ENCODE assay signal across 18 mouse cellular contexts in genomic region chr10:70533986-70534385, GRCm38 (mm10).
A peak's percentile ranks its signal among the peaks of the same experiment; 100 is the strongest.
DNase-seq lines count a peak whose midpoint lies in the region; ATAC-seq and TF ChIP-seq lines count a peak whose summit lies in the region.
"Had no signal": no experiment of that assay in that cellular context is flagged by ENCODE, and none has a peak within 500 bp of the region (broad histone marks: within the 10 kb centered on the region; RNA-seq: fewer than 3 reads in every experiment).

No protein-coding gene starts in this region.

- H3K9me3 ChIP-seq in heart, embryonic 10.5 days: no peaks in the 10 kb centered on the region
- H3K9me3 ChIP-seq in liver, embryonic 11.5 days (ENCODE audit: control insufficient read depth, low read length): no peaks in the 10 kb centered on the region
- H3K9me3 ChIP-seq: forebrain, embryonic 10.5 days; forebrain, embryonic 13.5 days; heart, embryonic 15.5 days had no signal

- WGBS in heart, embryonic 10.5 days: 82% methylated on average over 12 of the region's 12 CpGs
- 88% methylated on average over 12 of the region's 12 CpGs for WGBS in heart, adult 2 months
- WGBS in liver, adult 2 months: 59% methylated on average over 12 of the region's 12 CpGs
- WGBS in liver, embryonic 11.5 days: 79% methylated on average over 12 of the region's 12 CpGs
- WGBS in olfactory bulb, adult 2 months: 83% methylated on average over 12 of the region's 12 CpGs

- no peaks in the 10 kb centered on the region; the same call in 1 of the 2 replicates for H3K36me3 ChIP-seq in heart, embryonic 10.5 days
- H3K36me3 ChIP-seq in heart, adult 2 months (ENCODE audit: control insufficient read depth, insufficient read depth, low read length): no peaks in the 10 kb centered on the region
- no peaks in the 10 kb centered on the region for H3K36me3 ChIP-seq in liver, adult 2 months (ENCODE audit: control insufficient read depth, insufficient read depth, low read length)
- H3K36me3 ChIP-seq in liver, embryonic 11.5 days (ENCODE audit: control insufficient read depth, insufficient read depth, low read length): no peaks in the 10 kb centered on the region
- H3K36me3 ChIP-seq: heart, embryonic 15.5 days had no signal

- no peaks in the 10 kb centered on the region for H3K27me3 ChIP-seq in heart, embryonic 10.5 days (ENCODE audit: insufficient read depth, poor library complexity, severe bottlenecking)
- no peaks in the 10 kb centered on the region for H3K27me3 ChIP-seq in heart, adult 2 months (ENCODE audit: control insufficient read depth, insufficient read depth, low read length)
- no peaks in the 10 kb centered on the region for H3K27me3 ChIP-seq in liver, adult 2 months (ENCODE audit: control insufficient read depth, insufficient read depth, low read length)
- no peaks in the 10 kb centered on the region for H3K27me3 ChIP-seq in liver, embryonic 11.5 days (replicated peaks; ENCODE audit: control insufficient read depth, insufficient read depth, low read length)
- H3K27me3 ChIP-seq: forebrain, embryonic 13.5 days; heart, embryonic 12.5 days; heart, embryonic 15.5 days had no signal

- no peaks in the 10 kb centered on the region for H3K4me1 ChIP-seq in heart, embryonic 10.5 days
- peaks cover 2% of the 10 kb centered on the region for H3K4me1 ChIP-seq in heart, adult 2 months (ENCODE audit: control insufficient read depth, insufficient read depth, low read length)
- H3K4me1 ChIP-seq in liver, adult 2 months (ENCODE audit: control insufficient read depth, insufficient read depth, low read length): no peaks in the 10 kb centered on the region
- H3K4me1 ChIP-seq in liver, embryonic 11.5 days (replicated peaks; ENCODE audit: control insufficient read depth, insufficient read depth, low read length): no peaks in the 10 kb centered on the region
- H3K4me1 ChIP-seq in cortical plate, adult 2 months (ENCODE audit: control insufficient read depth, insufficient read depth, low read length): peaks cover 15% of the 10 kb centered on the region
- H3K4me1 ChIP-seq in olfactory bulb, adult 2 months (ENCODE audit: control insufficient read depth, insufficient read depth, low read length): peaks cover 21% of the 10 kb centered on the region
- H3K4me1 ChIP-seq: forebrain, embryonic 13.5 days had no signal

- peak; percentile 53 for DNase-seq in heart, embryonic 10.5 days (ENCODE audit: low spot score)
- DNase-seq in heart, adult 2 months: no peak
- DNase-seq in liver, adult 2 months (ENCODE audit: extremely low read depth, low read depth, low spot score): peak; percentile 7
- DNase-seq in liver, embryonic 11.5 days (ENCODE audit: low spot score): no peak
- DNase-seq: adrenal gland, adult 8-10 months; adrenal gland, postnatal 25 days; heart, postnatal 10 days had no signal

- TF ChIP-seq EP300 in heart, adult 2 months (IDR thresholded peaks at IDR 0.05; ENCODE audit: insufficient read depth, low read depth, low read length): no peak

- no peaks in the 10 kb centered on the region for H3K79me2 ChIP-seq in heart, adult 2 months (replicated peaks; ENCODE audit: control insufficient read depth, insufficient read depth, low read length)
- H3K79me2 ChIP-seq in liver, adult 2 months (ENCODE audit: control insufficient read depth, insufficient read depth, low read length): no peaks in the 10 kb centered on the region

- no peak for TF ChIP-seq POLR2A in heart, adult 2 months (IDR thresholded peaks at IDR 0.05; ENCODE audit: insufficient read depth, low read depth, low read length)
- TF ChIP-seq POLR2A in liver, adult 2 months (IDR thresholded peaks at IDR 0.05; ENCODE audit: extremely low read depth, insufficient read depth, low read length): no peak
- no peak for TF ChIP-seq POLR2A in cortical plate, adult 2 months (IDR thresholded peaks at IDR 0.05; ENCODE audit: extremely low read depth, insufficient read depth, low read length)
- TF ChIP-seq POLR2A in olfactory bulb, adult 2 months (IDR thresholded peaks at IDR 0.05; ENCODE audit: insufficient read depth, low read depth, low read length): no peak

- TF ChIP-seq CTCF in heart, adult 2 months (IDR thresholded peaks at IDR 0.05): no peak
- no peak for TF ChIP-seq CTCF in liver, adult 2 months (IDR thresholded peaks at IDR 0.05; ENCODE audit: low read depth, low read length)
- no peak for TF ChIP-seq CTCF in cortical plate, adult 2 months (IDR thresholded peaks at IDR 0.05; ENCODE audit: extremely low read depth, insufficient read depth, low read length)
- no peak for TF ChIP-seq CTCF in olfactory bulb, adult 2 months (IDR thresholded peaks at IDR 0.05; ENCODE audit: insufficient read depth, low read depth, low read length)

- intact Hi-C loops in heart, adult 2 months (cut with DNase I): no loop called here

- H3K27ac ChIP-seq in heart, embryonic 10.5 days: no peak overlapping the region
- no peak overlapping the region for H3K27ac ChIP-seq in heart, adult 2 months
- H3K27ac ChIP-seq in liver, adult 2 months (replicated peaks; ENCODE audit: insufficient read depth, low read depth, low read length): no peak overlapping the region
- H3K27ac ChIP-seq in liver, embryonic 11.5 days (ENCODE audit: low read depth, low read length): no peak overlapping the region
- H3K27ac ChIP-seq in cortical plate, adult 2 months (ENCODE audit: insufficient read depth, low read length): peak overlapping the region; percentile 69
- H3K27ac ChIP-seq in olfactory bulb, adult 2 months (ENCODE audit: insufficient read depth, low read depth, low read length): peak overlapping the region; percentile 32; the same call in 1 of the 2 replicates
- H3K27ac ChIP-seq: forebrain, embryonic 10.5 days; forebrain, embryonic 13.5 days; heart, embryonic 15.5 days; hindbrain, embryonic 14.5 days; hindbrain, postnatal 0 days had no signal

- H3K4me3 ChIP-seq in heart, embryonic 10.5 days: no peak overlapping the region
- H3K4me3 ChIP-seq in heart, adult 2 months: no peak overlapping the region
- H3K4me3 ChIP-seq in liver, adult 2 months (ENCODE audit: insufficient read depth, low read depth, low read length): no peak overlapping the region
- H3K4me3 ChIP-seq in liver, embryonic 11.5 days (ENCODE audit: low read depth, low read length): no peak overlapping the region
- no peak overlapping the region for H3K4me3 ChIP-seq in cortical plate, adult 2 months (ENCODE audit: insufficient read depth, low read length)
- H3K4me3 ChIP-seq in olfactory bulb, adult 2 months (ENCODE audit: insufficient read depth, low read depth, low read length): no peak overlapping the region
- H3K4me3 ChIP-seq: forebrain, embryonic 10.5 days; forebrain, embryonic 13.5 days; heart, embryonic 12.5 days; heart, embryonic 15.5 days had no signal

- ATAC-seq in liver, embryonic 11.5 days (replicated peaks; ENCODE audit: low FRiP score): no peak
- ATAC-seq: CD4-positive, CD25-positive, alpha-beta regulatory T cell, adult 4 months; forebrain, embryonic 13.5 days; forebrain, embryonic 16.5 days; hindbrain, postnatal 0 days; inflammation-experienced regulatory T-cells, adult 6 months had no signal

- no peak overlapping the region for H3K9ac ChIP-seq in heart, adult 2 months (ENCODE audit: low read depth, low read length)
- H3K9ac ChIP-seq in liver, adult 2 months (ENCODE audit: low read depth, low read length): no peak overlapping the region
- H3K9ac ChIP-seq in liver, embryonic 11.5 days (ENCODE audit: low read depth, low read length): no peak overlapping the region
- H3K9ac ChIP-seq: forebrain, embryonic 13.5 days; heart, embryonic 12.5 days; heart, embryonic 15.5 days; hindbrain, embryonic 14.5 days had no signal

- H3K4me2 ChIP-seq in liver, embryonic 11.5 days: no peak overlapping the region
- H3K4me2 ChIP-seq: forebrain, embryonic 13.5 days; heart, embryonic 12.5 days; heart, embryonic 15.5 days; hindbrain, embryonic 14.5 days had no signal

Comparison
In these comparisons a context has a peak if more than half of its experiments do, and no peak if none do; other contexts are left out.
1. DNase-seq: peak in heart, embryonic 10.5 days (single experiment) and liver, adult 2 months (single experiment); none in heart, adult 2 months (0 of 2) and liver, embryonic 11.5 days (single experiment).
2. H3K27ac ChIP-seq: peak in cortical plate, adult 2 months (single experiment) and olfactory bulb, adult 2 months (single experiment); none in heart, embryonic 10.5 days (single experiment), heart, adult 2 months (single experiment), liver, adult 2 months (single experiment) and liver, embryonic 11.5 days (single experiment).